Mouse (Mus musculus) heart, postnatal 0 days (tissue): ENCODE measurements at regions not wholly inside any gene's neighbourhood (a gene's known extent, or its start where the extent isn't known, plus 50 kb on each side); places are given as distances from the start of the nearest gene placed in this dataset.

Experiments used
- CTCF ChIP-seq: IDR thresholded peaks from 2 replicates; pipeline ENCODE4 v1.5.1; 2016; ENCODE audit warnings: antibody characterized with exemption, control low read depth, low read depth
- EP300 ChIP-seq: IDR thresholded peaks from 2 replicates; pipeline ENCODE4 v1.6.1; 2016; ENCODE audit warnings: antibody characterized with exemption, low read depth

DNA sequence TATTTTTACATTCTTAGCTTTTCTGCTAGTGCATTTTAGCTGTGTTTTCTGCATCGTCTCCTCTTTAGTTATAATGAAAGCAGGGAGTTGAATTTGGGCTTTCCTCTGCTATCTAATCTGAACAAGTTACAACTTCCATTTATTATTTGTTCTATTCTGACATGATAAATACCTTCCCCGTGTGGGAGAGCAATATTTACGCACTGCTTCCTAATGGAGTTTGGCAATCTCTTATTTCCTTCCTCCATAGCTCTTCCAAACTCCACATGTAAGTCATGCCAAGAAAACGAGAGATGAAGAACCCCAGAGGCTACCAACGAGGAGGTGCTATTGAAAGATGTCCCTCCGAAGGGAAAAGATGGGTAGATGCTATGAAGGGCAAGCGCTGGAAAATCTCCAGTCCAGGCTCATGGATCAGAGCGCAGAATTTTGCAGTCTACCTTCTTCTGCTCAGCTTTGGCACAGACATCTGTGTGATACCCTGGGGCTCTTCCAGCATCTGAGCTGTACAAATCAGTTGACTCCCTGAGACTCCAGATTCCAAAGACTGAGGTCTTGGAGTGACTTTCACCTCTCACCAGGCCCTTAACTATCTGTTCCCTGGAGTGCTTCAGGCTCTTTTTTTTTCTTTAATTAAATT lies 167.4 kb upstream of the Tgfbr2 start:
- TF ChIP-seq CTCF: no peak
- no peak for TF ChIP-seq EP300
